Mouse (Mus musculus): Measurements from ENCODE around the gene Prdm2. TPM values are rescaled to one million over a fixed set of nuclear protein-coding genes. Genes with fewer than 3 reads are reported as not detected.
A peak's percentile ranks its signal among the peaks of the same experiment; 100 is the strongest.

Prdm2 gene
- total RNA-seq, 2 experiments from 2014 or later = 16.2 to 21.1 TPM

GRCm38 (mm10) chr4:143154571-143154970, 58.2 kb downstream of the Prdm2 start:
- no peak for DNase-seq

GRCm38 (mm10) chr4:143152634-143153033, 60.2 kb downstream of the Prdm2 start:
- DNase-seq = no peak

- no peak for DNase-seq
Measured at GRCm38 (mm10) chr4:143151267-143151666, 61.5 kb downstream of the Prdm2 start.

- no peak for DNase-seq
Measured at GRCm38 (mm10) chr4:143147666-143148065, 65.1 kb downstream of the Prdm2 start.

GRCm38 (mm10) chr4:143143615-143144014, 69.2 kb downstream of the Prdm2 start:
- DNase-seq = no peak

GRCm38 (mm10) chr4:143141645-143142259, 71.0 kb downstream of the Prdm2 start:
- no peak for DNase-seq

GRCm38 (mm10) chr4:143140940-143141339, 71.9 kb downstream of the Prdm2 start:
- no peak for DNase-seq

GRCm38 (mm10) chr4:143132433-143132832, 80.4 kb downstream of the Prdm2 start:
- no peak for DNase-seq

- no peak for DNase-seq
Measured at GRCm38 (mm10) chr4:143130441-143130840, 82.4 kb downstream of the Prdm2 start.

- DNase-seq = no peak
Measured at GRCm38 (mm10) chr4:143129261-143129760, 83.5 kb downstream of the Prdm2 start.

GRCm38 (mm10) chr4:143127171-143127570, 85.6 kb downstream of the Prdm2 start:
- DNase-seq = no peak

- no peak for DNase-seq
Measured at GRCm38 (mm10) chr4:143126476-143126875, 86.3 kb downstream of the Prdm2 start.

- no peak for DNase-seq
Measured at GRCm38 (mm10) chr4:143125290-143125689, 87.5 kb downstream of the Prdm2 start.

- DNase-seq = no peak
Measured at GRCm38 (mm10) chr4:143123043-143123442, 89.8 kb downstream of the Prdm2 start.

GRCm38 (mm10) chr4:143121174-143121573, 91.6 kb downstream of the Prdm2 start:
- DNase-seq = no peak

GRCm38 (mm10) chr4:143120008-143120407, 92.8 kb downstream of the Prdm2 start:
- DNase-seq = no peak

- peak; percentile 84 for DNase-seq
Measured at GRCm38 (mm10) chr4:143118843-143119242, 94.0 kb downstream of the Prdm2 start.

GRCm38 (mm10) chr4:143115851-143116250, 96.9 kb downstream of the Prdm2 start:
- DNase-seq = no peak

GRCm38 (mm10) chr4:143114232-143114979, 98.4 kb downstream of the Prdm2 start:
- no peak for DNase-seq

- DNase-seq = peak; percentile 69
Measured at GRCm38 (mm10) chr4:143112985-143113384, 99.8 kb downstream of the Prdm2 start.

GRCm38 (mm10) chr4:143112439-143112838, 100.4 kb downstream of the Prdm2 start:
- no peak for DNase-seq

- no peak for DNase-seq
Measured at GRCm38 (mm10) chr4:143111872-143112271, 100.9 kb downstream of the Prdm2 start.

- DNase-seq = no peak
Measured at GRCm38 (mm10) chr4:143108552-143108951, 104.2 kb downstream of the Prdm2 start.

GRCm38 (mm10) chr4:143106971-143107370, 105.8 kb downstream of the Prdm2 start:
- DNase-seq = no peak
